Mouse (Mus musculus) hindbrain, embryonic 10.5 days (tissue): ENCODE data around the gene Chrne. TPM values are rescaled to one million over a fixed set of nuclear protein-coding genes. Genes with fewer than 3 reads are reported as not detected.

ENCODE experiments used
- DNase-seq: peaks from one replicate; pipeline ENCODE4 v3.0.0-alpha.2; 2017; ENCODE audit warnings: low spot score
- H3K27ac ChIP-seq: fragments of 300-500 bp; sonication (generic); 2 replicates; pipeline ENCODE4 v1.5.1; 2016; ENCODE audit warnings: mild to moderate bottlenecking, moderate library complexity
- H3K27me3 ChIP-seq: fragments of 300-500 bp; sonication (generic); 2 replicates; pipeline ENCODE4 v1.6.1; 2016; ENCODE audit warnings: mild to moderate bottlenecking; ENCODE audit not compliant: poor library complexity, insufficient read depth, severe bottlenecking
- H3K36me3 ChIP-seq: fragments of 300-500 bp; sonication (generic); 2 replicates; pipeline ENCODE4 v1.6.1; 2016; ENCODE audit warnings: mild to moderate bottlenecking, moderate library complexity
- H3K4me1 ChIP-seq: fragments of 300-500 bp; sonication (generic); replicated peaks from 2 replicates; pipeline ENCODE4 v1.6.1; 2016; ENCODE audit warnings: mild to moderate bottlenecking
- H3K4me3 ChIP-seq: fragments of 300-500 bp; sonication (generic); 2 replicates; pipeline ENCODE4 v1.5.1; 2016; ENCODE audit warnings: mild to moderate bottlenecking, moderate library complexity
- H3K9me3 ChIP-seq: fragments of 300-500 bp; sonication (generic); 2 replicates; pipeline ENCODE4 v1.6.1; 2016; ENCODE audit warnings: mild to moderate bottlenecking, moderate library complexity
- WGBS: fragments of 180-500 bp; shearing (Covaris S2); methylation state at CpG from one replicate; pipeline ENCODE4 v1.1.7; 2016; 5-methylcytosine and 5-hydroxymethylcytosine counted together
- polyA plus RNA-seq: library from polyadenylated mRNA; unstranded; fragments of >200 nt; fragmentation: Nextera tagmentation; extraction: Ambion mirVana; gene quantifications from 2 replicates; pipeline ENCODE4 v1.2.1, GENCODE M21; 2016

Gene Chrne
- polyA plus RNA-seq, 1 experiment from 2014 or later: not detected

DNA sequence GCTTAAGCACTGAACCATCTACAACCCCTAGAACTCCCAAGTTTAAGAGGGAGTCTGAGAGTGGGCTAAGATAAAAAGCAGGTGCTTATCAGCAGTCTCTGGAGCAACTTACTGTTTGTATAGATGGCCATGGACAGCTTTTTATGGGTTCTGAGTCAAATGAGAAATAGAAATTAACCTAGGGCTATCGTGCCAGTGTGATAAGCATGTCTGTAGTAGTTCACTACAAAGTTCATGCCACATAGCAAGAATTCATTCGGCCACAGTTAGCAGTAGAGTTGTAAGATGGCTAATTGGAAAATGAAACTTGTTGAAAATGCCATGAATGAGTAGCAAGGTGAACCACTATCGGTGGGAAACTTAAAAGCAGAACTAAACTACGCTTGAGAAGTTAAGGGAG, 29.5 kb upstream of the Chrne start:
- H3K36me3 ChIP-seq: peaks cover 70% of the 10 kb centered on the region
- no peaks in the 10 kb centered on the region for H3K9me3 ChIP-seq
- peak overlapping the region; percentile 86 for H3K4me3 ChIP-seq
- no peaks in the 10 kb centered on the region for H3K27me3 ChIP-seq
- DNase-seq: no peak
- no peak overlapping the region for H3K27ac ChIP-seq
- peaks cover 71% of the 10 kb centered on the region for H3K4me1 ChIP-seq
- 89% methylated on average over 4 of the region's 4 CpGs for WGBS

DNA sequence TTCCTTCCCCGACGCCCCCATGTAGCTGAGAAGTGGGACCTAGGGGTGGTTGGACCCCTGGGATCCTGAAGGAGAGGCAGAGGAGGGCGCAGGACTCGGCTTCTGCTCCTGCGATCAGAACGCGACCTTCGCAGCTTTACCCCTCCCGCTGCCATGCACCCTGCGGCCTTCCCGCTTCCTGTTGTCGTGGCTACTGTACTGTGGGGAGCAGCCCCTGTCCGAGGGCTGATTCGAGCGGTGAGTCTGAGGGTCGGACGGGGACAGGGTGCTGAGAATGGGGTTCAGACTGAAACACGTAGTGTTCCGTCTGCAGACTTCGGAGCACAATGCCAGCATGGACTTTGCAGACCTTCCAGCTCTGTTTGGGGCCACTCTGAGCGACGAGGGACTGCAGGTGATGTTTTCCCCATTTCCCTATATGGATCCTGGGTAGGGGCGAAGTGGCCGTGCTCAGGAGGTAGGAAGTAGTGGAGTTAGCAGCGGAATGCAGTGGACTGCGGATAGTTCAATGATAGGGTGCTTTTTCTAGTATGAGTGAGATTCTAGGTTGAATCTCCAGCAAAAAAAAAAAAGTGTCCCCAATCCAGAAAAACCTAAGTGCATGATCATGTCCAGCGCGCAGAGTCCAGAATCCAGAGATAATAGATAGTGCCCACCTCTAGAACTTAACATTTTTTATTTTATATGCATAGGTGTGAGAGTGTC, 28.9 kb upstream of the Chrne start:
- Histone ChIP-seq H3K4me1 (peaks cover 68% of the 10 kb centered on the region), H3K36me3 (peaks cover 75% of the 10 kb centered on the region), H3K4me3 (peak overlapping the region; percentile 86), H3K9me3 (no peaks in the 10 kb centered on the region), H3K27ac (peak overlapping the region; percentile 92), H3K27me3 (no peaks in the 10 kb centered on the region)
- no peak for DNase-seq
- WGBS: 5% methylated on average over 28 of the region's 28 CpGs

DNA sequence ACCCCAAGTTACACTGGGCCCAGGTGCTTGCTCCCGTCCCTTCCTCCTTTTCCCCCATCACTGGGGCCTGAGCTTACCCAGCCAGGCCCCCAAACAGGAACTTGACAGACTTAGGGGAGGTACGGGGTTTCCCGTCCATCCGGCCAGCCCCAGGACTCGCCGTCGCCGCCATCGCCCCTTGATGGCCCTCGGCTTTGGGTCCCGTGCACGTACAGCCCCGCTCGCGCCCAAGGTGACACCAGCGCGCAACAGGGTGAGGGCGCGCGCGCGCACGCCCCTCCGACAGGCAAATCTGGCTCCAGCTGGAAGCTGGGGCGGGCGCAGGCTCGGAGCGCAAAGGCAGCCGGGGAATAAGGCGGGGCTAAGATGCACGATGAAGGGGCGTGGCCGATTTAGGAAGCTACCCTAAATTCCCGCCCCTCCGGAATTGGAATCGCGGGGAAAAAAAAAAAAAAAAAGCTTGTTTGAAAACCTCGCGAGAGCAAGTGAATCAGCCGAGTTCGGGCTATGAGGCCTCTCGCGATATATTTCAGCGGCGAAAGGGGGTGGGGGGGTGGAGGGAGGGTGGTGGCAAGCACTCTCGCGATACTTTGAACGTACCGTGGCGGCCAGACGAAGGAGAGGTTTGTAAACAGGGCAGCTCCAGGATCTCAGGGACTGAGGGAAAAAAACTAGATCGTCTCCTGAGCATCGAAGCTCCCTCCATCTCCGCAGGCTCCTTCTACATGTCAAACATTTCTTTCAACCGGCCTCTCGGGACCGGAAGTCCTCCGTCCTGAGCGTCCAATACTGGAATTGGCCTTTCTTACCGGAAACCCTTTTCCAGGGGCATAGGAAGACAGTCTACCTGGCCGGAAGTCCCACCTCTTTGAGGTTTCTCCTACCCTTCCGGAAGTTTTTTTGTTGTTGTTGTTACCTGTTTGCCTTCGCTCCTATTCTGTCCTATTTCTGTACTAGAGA, 28.0 kb upstream of the Chrne start, which contains the start of the genes Rnf167 and Slc25a11:
Gene Rnf167, plus strand, starts transcription at position 545 of the 960 bp plus-strand sequence.
Gene Slc25a11, minus strand, starts transcription at position 789 of the 960 bp plus-strand sequence.
- DNase-seq: peak; percentile 97
- no peaks in the 10 kb centered on the region for H3K9me3 ChIP-seq
- H3K27me3 ChIP-seq: no peaks in the 10 kb centered on the region
- peak within 1 kb of the TSS; percentile 86 for H3K4me3 ChIP-seq
- H3K36me3 ChIP-seq: peaks cover 69% of the 10 kb centered on the region
- peak within 1 kb of the TSS; percentile 92 for H3K27ac ChIP-seq
- peaks cover 59% of the 10 kb centered on the region for H3K4me1 ChIP-seq
- WGBS: under 1% methylated on average over 63 of the region's 63 CpGs

DNA sequence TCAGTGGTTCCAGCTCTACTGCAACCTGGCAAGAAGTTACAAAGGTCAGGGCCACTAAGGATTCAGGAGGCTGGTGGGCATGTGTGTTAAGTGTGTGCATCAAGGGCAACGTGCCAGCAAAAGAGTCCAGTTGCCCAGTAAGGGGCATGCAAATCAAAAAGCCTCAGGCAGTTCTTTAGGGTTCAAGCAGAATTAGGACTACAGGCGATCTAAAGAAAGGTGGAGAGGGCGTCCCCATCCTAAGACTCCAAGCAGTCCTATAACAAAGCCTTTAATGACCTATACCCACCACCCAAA, 27.2 kb upstream of the Chrne start:
- H3K4me3 ChIP-seq: peak overlapping the region; percentile 86
- no peaks in the 10 kb centered on the region for H3K27me3 ChIP-seq
- peak overlapping the region; percentile 92 for H3K27ac ChIP-seq
- peaks cover 62% of the 10 kb centered on the region for H3K36me3 ChIP-seq
- H3K9me3 ChIP-seq: no peaks in the 10 kb centered on the region
- 22% methylated on average over 3 of the region's 3 CpGs for WGBS
- peaks cover 52% of the 10 kb centered on the region for H3K4me1 ChIP-seq
- DNase-seq: no peak

DNA sequence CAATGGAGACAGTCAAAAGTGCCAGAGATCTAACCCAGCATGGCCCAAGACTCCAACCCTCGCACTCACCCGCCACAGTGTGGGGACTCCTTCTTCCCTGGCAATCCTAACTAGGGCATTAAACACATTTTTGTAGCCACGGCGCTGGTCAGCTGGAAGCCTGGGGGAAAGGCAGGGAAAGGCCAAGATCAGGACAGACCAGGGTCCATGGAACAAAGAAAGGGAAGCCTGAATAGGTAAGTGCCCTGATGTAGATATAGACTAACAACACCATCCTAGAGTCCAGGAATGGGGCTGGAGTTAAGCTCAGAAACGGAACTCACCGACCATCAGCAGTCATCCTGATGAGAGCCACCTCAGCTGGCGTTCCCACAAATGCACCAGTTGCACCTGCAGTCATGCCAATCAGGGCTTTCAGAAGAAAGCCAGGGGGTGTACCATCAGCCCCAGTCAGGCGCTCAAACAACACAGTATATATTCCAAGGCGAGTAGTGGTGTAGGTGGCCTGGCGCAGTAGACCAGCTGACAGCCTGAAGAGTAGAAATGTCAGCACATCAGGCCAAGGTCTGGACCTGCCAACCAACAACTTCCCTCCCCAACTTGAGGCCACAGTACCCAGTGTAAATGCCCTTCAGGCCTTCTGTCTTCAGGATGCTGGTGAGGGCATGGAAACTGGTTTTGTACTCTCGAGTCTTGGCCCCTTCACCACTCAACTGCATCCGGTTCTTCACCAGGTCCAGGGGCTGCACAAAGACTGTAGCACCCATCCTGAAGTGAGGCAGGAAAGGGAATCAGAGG, 26.6 kb upstream of the Chrne start:
- peaks cover 46% of the 10 kb centered on the region for H3K4me1 ChIP-seq
- no peaks in the 10 kb centered on the region for H3K27me3 ChIP-seq
- 91% methylated on average over 12 of the region's 12 CpGs for WGBS
- H3K27ac ChIP-seq: peak overlapping the region; percentile 92
- no peak for DNase-seq
- no peaks in the 10 kb centered on the region for H3K9me3 ChIP-seq
- H3K36me3 ChIP-seq: peaks cover 56% of the 10 kb centered on the region
- peak overlapping the region; percentile 86 for H3K4me3 ChIP-seq

DNA sequence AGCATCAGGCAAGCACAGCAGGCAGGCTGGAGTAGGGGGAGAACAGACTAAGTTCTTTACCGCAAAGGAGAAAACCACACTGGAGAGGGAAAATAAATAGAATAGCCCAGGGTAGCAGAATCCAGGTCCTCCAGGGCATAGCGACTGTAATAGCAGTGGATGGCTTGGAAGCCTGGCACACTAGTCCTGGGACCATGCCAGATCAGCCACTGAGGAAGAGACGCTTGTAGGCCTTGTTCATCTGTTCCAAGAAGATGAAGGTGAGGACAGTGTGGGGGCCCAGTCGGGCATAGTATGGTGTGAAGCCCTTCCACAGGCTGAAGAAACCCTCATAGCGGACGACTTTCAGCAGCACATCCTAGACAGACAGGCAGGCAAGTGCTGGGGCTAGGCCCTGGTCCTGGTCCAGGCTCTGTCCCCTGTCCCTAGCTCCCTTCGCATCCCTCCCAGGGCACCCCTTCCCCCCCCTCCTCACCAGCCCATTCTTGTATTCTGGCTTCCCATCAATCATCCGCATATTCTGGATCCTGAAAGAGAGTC, 25.6 kb upstream of the Chrne start:
- H3K4me3 ChIP-seq: no peak overlapping the region
- H3K4me1 ChIP-seq: peaks cover 40% of the 10 kb centered on the region
- peaks cover 46% of the 10 kb centered on the region for H3K36me3 ChIP-seq
- no peaks in the 10 kb centered on the region for H3K27me3 ChIP-seq
- no peak for DNase-seq
- 96% methylated on average over 8 of the region's 8 CpGs for WGBS
- no peak overlapping the region for H3K27ac ChIP-seq
- no peaks in the 10 kb centered on the region for H3K9me3 ChIP-seq

DNA sequence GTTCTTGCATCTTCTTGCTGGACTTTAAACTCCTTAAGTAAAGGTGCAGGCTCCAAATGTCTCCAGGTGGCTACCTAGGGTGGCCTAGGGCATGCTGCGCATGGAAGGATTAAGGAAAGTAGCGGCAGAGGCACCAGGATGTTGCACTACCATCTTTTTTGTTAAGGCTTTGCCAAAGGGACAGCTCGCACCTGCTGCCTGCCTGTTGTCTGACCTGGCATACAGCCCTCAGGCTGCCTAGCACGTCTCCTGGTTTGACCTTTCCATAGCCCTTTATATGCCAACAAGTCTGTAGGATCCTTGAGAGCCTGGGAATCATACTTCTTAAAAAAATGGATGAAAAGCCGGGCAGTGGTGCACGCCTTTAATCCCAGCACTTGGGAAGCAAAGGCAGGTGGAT, 24.0 kb upstream of the Chrne start:
- H3K4me1 ChIP-seq: peaks cover 24% of the 10 kb centered on the region
- WGBS: 90% methylated on average over 6 of the region's 6 CpGs
- no peak overlapping the region for H3K4me3 ChIP-seq
- H3K27ac ChIP-seq: no peak overlapping the region
- no peaks in the 10 kb centered on the region for H3K27me3 ChIP-seq
- no peaks in the 10 kb centered on the region for H3K9me3 ChIP-seq
- DNase-seq: no peak
- H3K36me3 ChIP-seq: peaks cover 33% of the 10 kb centered on the region

DNA sequence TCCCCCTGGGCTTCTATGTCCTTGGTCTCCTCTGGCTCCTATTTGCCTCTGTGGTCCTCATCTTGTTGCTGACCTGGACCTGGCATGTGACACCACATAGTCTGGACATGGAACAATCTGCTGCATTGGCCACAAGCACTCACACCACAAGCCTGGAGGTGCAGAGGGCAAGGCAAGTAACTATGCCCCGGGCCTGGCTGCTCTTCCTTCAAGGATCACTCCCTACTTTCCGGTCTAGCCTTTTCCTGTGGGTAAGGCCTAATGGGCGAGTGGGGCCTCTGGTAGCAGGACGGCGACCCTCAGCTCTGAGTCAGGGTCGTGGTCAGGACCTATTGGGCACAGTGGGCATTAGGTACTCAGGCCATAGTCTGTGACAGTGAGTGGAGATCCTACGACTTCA, 22.2 kb upstream of the Chrne start:
- 85% methylated on average over 7 of the region's 7 CpGs for WGBS
- Histone ChIP-seq H3K9me3 (no peaks in the 10 kb centered on the region), H3K27me3 (no peaks in the 10 kb centered on the region), H3K27ac (no peak overlapping the region), H3K4me3 (no peak overlapping the region), H3K4me1 (peaks cover 16% of the 10 kb centered on the region), H3K36me3 (peaks cover 33% of the 10 kb centered on the region)
- DNase-seq: no peak

DNA sequence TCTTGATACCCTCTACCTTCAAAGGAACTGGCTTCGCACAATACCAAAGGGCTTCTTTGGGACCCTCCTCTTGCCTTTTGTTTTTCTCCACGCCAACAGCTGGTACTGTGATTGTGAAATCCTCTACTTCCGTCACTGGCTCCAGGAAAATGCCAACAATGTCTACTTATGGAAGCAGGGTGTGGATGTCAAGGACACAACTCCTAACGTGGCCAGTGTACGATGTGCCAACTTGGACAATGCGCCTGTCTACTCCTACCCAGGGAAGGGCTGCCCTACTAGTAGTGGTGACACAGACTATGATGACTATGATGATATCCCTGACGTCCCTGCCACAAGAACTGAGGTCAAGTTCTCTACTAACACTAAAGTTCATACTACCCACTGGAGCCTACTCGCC, 21.0 kb upstream of the Chrne start:
- H3K27me3 ChIP-seq: no peaks in the 10 kb centered on the region
- 87% methylated on average over 8 of the region's 8 CpGs for WGBS
- H3K9me3 ChIP-seq: no peaks in the 10 kb centered on the region
- no peak overlapping the region for H3K27ac ChIP-seq
- no peak overlapping the region for H3K4me3 ChIP-seq
- H3K36me3 ChIP-seq: peaks cover 25% of the 10 kb centered on the region
- no peak for DNase-seq
- H3K4me1 ChIP-seq: peaks cover 3% of the 10 kb centered on the region; the same call in 1 of the 2 replicates

DNA sequence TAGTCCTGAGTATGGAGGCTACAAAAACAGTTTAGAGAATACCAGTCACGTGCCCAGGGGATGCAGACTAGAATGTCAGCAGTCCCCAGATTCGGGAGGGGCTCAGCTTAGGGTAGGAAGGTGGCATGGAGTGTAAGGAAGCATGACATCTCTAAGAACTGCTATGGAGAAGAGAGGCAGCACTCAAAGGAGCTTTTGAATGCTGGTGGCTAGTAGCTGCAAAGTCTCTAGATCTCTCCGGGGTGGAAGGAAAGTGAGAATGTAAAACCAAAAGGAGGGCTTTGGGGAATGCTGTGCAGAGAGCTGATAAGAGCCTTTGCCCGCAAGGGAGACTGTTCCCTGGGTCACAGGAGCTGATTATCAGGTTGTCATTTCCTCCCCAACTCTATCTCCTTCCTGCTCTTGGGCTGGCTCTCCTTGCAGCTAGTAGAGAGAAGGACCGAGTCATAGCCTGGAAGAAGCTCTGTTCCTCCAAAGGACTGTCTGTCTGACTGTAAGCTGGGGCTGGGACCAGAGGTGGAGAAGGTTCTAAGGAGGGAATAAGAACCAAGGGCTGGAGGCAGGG, 19.8 kb upstream of the Chrne start, which contains the start of gene Gp1ba:
Gene Gp1ba, plus strand, starts transcription at position 409 of the 565 bp plus-strand sequence.
- DNase-seq: no peak
- H3K9me3 ChIP-seq: no peaks in the 10 kb centered on the region
- peaks cover 13% of the 10 kb centered on the region for H3K36me3 ChIP-seq
- H3K4me1 ChIP-seq: no peaks in the 10 kb centered on the region
- no peak within 1 kb of the TSS for H3K4me3 ChIP-seq
- H3K27me3 ChIP-seq: no peaks in the 10 kb centered on the region
- 41% methylated on average over 5 of the region's 5 CpGs for WGBS
- no peak within 1 kb of the TSS for H3K27ac ChIP-seq

DNA sequence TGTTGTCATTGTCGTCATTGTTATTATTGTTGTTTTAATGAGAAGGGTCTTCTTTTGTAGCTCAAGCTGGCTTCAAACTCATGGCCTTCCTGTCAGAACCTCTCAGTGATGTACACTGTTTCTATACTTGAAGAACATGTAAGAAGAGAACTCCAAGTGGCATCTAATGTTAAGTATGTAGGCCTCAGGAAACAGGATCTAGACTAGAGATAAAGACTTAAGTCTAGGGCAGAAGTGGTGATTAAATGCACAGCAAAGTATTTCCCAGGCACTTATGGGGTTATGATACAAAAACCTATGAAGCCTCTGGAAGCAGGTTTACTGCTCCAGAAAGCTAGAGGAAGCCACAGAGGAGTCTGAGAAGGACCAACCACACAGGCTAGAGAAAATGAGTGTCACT, 19.3 kb upstream of the Chrne start:
- peaks cover 8% of the 10 kb centered on the region for H3K36me3 ChIP-seq
- H3K9me3 ChIP-seq: no peaks in the 10 kb centered on the region
- H3K27ac ChIP-seq: no peak overlapping the region
- H3K4me3 ChIP-seq: no peak overlapping the region
- no peaks in the 10 kb centered on the region for H3K4me1 ChIP-seq
- no peak for DNase-seq
- no peaks in the 10 kb centered on the region for H3K27me3 ChIP-seq
- WGBS: 88% methylated on average over 1 of the region's 1 CpGs

DNA sequence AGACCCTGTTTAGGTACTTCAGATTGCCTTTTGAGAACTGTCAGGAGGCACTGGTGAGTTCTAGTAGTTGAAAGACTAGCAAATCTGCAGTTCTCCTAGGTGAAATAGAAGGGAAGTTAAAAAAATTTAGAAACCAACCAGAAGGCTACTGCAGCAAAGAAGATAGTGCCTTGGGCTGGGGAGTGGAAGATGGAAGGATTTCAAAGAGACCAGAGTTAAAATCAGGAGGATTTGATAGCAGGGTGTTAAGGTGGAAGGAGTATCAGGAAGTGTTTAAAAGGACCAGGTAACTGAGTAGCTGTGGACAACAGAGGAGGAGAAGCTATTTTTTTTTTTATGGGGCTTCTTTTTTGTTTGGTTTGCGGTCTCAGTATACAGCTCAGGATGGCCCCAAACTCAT, 18.7 kb upstream of the Chrne start:
- WGBS: 94% methylated on average over 1 of the region's 1 CpGs

More for the DNA sequence above, 18.7 kb upstream of the Chrne start:
- no peak overlapping the region for H3K4me3 ChIP-seq
- H3K36me3 ChIP-seq: peaks cover 2% of the 10 kb centered on the region
- H3K27me3 ChIP-seq: no peaks in the 10 kb centered on the region
- no peaks in the 10 kb centered on the region for H3K9me3 ChIP-seq
- no peaks in the 10 kb centered on the region for H3K4me1 ChIP-seq
- H3K27ac ChIP-seq: no peak overlapping the region
- no peak for DNase-seq
